Mouse (Mus musculus): ENCODE results near the gene Agap1. TPM values are rescaled to one million over a fixed set of nuclear protein-coding genes. Genes with fewer than 3 reads are reported as not detected.

The Agap1 gene
- polyA plus RNA-seq, 1 experiment from 2014 or later = 7.7 TPM

DNA sequence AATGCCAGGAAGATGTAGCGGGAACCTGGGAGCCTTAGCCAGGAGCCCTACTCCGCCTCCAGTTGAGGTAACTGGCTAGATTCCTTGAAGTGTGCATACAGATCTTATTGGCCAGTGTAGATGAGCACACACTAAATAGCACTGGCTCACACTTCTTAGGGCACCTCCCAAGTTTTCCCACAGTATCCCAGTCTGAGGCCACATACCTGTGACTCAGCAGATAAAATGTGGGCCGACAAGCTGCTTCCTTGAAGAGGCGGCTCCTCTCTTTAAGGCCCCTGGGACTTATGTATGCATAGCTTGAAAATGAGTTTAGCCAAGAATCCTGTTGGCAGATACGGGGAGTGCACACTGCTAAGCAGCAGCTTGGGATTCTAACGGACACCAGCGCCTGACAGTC lies 350.4 kb downstream of the Agap1 start:
- Histone ChIP-seq H3K27me3 (ENCODE audit: insufficient read depth, low read length) (no peaks in the 10 kb centered on the region), H3K9me3 (ENCODE audit: low read length) (no peaks in the 10 kb centered on the region), H3K27ac (ENCODE audit: low read length) (no peak overlapping the region), H3K4me3 (ENCODE audit: low read length) (no peak overlapping the region), H3K9ac (replicated peaks; ENCODE audit: low read length) (no peak overlapping the region), H3K4me1 (ENCODE audit: insufficient read depth, low read length) (no peaks in the 10 kb centered on the region), H3K36me3 (ENCODE audit: insufficient read depth, low read length) (peaks cover 6% of the 10 kb centered on the region; the same call in 1 of the 2 replicates), H3K4me2 (replicated peaks; ENCODE audit: low read depth, low read length) (no peak overlapping the region)
- ATAC-seq (ENCODE audit: low FRiP score, low TSS enrichment) = no peak
- 85% methylated on average over 7 of the region's 7 CpGs for WGBS

GRCm38 (mm10) chr1:89812816-89813215 lies 358.2 kb downstream of the Agap1 start:
- Histone ChIP-seq H3K4me1 (ENCODE audit: insufficient read depth, low read length) (peaks cover 13% of the 10 kb centered on the region), H3K27me3 (ENCODE audit: insufficient read depth, low read length) (no peaks in the 10 kb centered on the region), H3K4me2 (replicated peaks; ENCODE audit: low read depth, low read length) (no peak overlapping the region), H3K27ac (ENCODE audit: low read length) (no peak overlapping the region), H3K9me3 (ENCODE audit: low read length) (no peaks in the 10 kb centered on the region), H3K4me3 (ENCODE audit: low read length) (no peak overlapping the region), H3K9ac (replicated peaks; ENCODE audit: low read length) (no peak overlapping the region), H3K36me3 (ENCODE audit: insufficient read depth, low read length) (no peaks in the 10 kb centered on the region)
- ATAC-seq (ENCODE audit: low FRiP score, low TSS enrichment) = no peak
- 89% methylated on average over 8 of the region's 8 CpGs for WGBS

DNA sequence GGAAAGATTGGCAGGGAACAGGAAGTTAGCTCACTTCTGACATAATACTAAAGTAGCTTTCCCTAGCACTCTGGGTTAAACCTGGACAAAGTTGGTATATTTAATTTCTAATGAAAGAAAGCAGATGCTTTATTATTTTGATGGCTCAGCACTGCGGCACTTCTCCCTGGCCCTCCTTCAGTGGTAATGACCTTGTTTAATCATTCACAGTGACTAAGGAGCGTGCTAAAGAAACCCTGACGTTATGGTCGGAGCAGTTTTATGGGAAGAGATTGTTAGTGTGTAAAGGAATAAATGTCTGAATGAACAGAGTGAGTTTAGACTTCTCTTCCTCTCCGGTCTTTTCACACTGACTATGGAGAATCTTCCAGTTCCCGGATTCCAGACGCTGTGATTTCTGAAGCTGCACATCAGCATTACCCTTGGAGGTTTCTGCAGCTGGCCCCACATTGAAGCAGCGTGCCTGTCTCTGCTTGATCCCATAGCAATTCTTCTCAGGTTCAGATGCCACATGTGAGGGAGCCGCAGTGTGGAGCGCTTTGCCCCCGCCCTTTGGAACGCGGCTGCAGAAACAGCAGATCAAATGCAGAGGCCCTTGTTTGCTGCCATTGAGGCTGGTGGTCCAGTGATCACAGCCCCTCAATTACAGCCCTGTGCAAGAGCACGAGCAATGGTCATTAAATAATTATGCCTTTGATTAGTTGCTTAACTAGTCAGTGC lies 362.0 kb downstream of the Agap1 start:
- Histone ChIP-seq H3K27me3 (ENCODE audit: insufficient read depth, low read length) (no peaks in the 10 kb centered on the region), H3K27ac (ENCODE audit: low read length) (peak overlapping the region; percentile 56; the same call in 1 of the 2 replicates), H3K9me3 (ENCODE audit: low read length) (no peaks in the 10 kb centered on the region), H3K4me1 (ENCODE audit: insufficient read depth, low read length) (peaks cover 13% of the 10 kb centered on the region), H3K9ac (replicated peaks; ENCODE audit: low read length) (no peak overlapping the region), H3K4me2 (replicated peaks; ENCODE audit: low read depth, low read length) (peak overlapping the region; percentile 14; the same call in 1 of the 2 replicates), H3K4me3 (ENCODE audit: low read length) (no peak overlapping the region), H3K36me3 (ENCODE audit: insufficient read depth, low read length) (no peaks in the 10 kb centered on the region)
- peak; percentile 75; the same call in 1 of the 2 replicates for ATAC-seq (ENCODE audit: low FRiP score, low TSS enrichment)
- WGBS = 18% methylated on average over 14 of the region's 14 CpGs

- ATAC-seq (ENCODE audit: low FRiP score, low TSS enrichment) = no peak
- Histone ChIP-seq H3K9ac (replicated peaks; ENCODE audit: low read length) (no peak overlapping the region), H3K4me1 (ENCODE audit: insufficient read depth, low read length) (peaks cover 21% of the 10 kb centered on the region), H3K4me3 (ENCODE audit: low read length) (no peak overlapping the region), H3K27ac (ENCODE audit: low read length) (no peak overlapping the region), H3K4me2 (replicated peaks; ENCODE audit: low read depth, low read length) (no peak overlapping the region), H3K27me3 (ENCODE audit: insufficient read depth, low read length) (no peaks in the 10 kb centered on the region), H3K36me3 (ENCODE audit: insufficient read depth, low read length) (no peaks in the 10 kb centered on the region), H3K9me3 (ENCODE audit: low read length) (no peaks in the 10 kb centered on the region)
- 78% methylated on average over 4 of the region's 4 CpGs for WGBS
These were observed 367.2 kb downstream of the Agap1 start for GRCm38 (mm10) chr1:89821822-89822221.

- no peaks in the 10 kb centered on the region for H3K27me3 ChIP-seq (ENCODE audit: insufficient read depth, low read length)
- ATAC-seq (ENCODE audit: low FRiP score, low TSS enrichment) = peak; percentile 91
- no peaks in the 10 kb centered on the region for H3K36me3 ChIP-seq (ENCODE audit: insufficient read depth, low read length)
- no peak overlapping the region for H3K9ac ChIP-seq (replicated peaks; ENCODE audit: low read length)
- no peaks in the 10 kb centered on the region for H3K9me3 ChIP-seq (ENCODE audit: low read length)
- H3K4me2 ChIP-seq (replicated peaks; ENCODE audit: low read depth, low read length) = no peak overlapping the region
- H3K4me3 ChIP-seq (ENCODE audit: low read length) = no peak overlapping the region
- 43% methylated on average over 3 of the region's 3 CpGs for WGBS
- no peak overlapping the region for H3K27ac ChIP-seq (ENCODE audit: low read length)
- H3K4me1 ChIP-seq (ENCODE audit: insufficient read depth, low read length) = peaks cover 17% of the 10 kb centered on the region
These were observed 367.8 kb downstream of the Agap1 start for GRCm38 (mm10) chr1:89822431-89822830.

DNA sequence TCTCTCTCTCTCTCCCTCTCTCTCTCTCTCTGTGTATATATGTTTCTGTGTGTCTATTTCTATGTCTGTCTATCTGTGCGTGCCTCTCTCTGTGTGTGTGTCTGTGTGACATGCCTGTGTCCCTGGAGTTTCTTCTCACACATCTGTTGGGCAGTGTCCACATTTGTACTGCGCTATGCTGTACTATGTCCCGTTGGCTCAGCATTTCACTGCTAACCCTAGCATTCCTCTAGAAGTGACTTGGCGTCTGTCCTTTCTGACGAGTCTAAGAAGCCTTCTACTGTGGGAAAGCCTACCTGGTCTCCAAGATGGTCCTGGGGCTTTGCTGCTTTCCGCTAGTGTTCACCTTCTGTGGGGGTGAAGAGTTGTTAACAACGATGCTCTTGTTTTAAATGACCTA lies 368.4 kb downstream of the Agap1 start:
- no peak overlapping the region for H3K9ac ChIP-seq (replicated peaks; ENCODE audit: low read length)
- H3K36me3 ChIP-seq (ENCODE audit: insufficient read depth, low read length) = no peaks in the 10 kb centered on the region
- no peak overlapping the region for H3K4me2 ChIP-seq (replicated peaks; ENCODE audit: low read depth, low read length)
- peaks cover 17% of the 10 kb centered on the region for H3K4me1 ChIP-seq (ENCODE audit: insufficient read depth, low read length)
- H3K27me3 ChIP-seq (ENCODE audit: insufficient read depth, low read length) = no peaks in the 10 kb centered on the region
- no peak overlapping the region for H3K4me3 ChIP-seq (ENCODE audit: low read length)
- no peaks in the 10 kb centered on the region for H3K9me3 ChIP-seq (ENCODE audit: low read length)
- 90% methylated on average over 7 of the region's 7 CpGs for WGBS
- no peak for ATAC-seq (ENCODE audit: low FRiP score, low TSS enrichment)
- H3K27ac ChIP-seq (ENCODE audit: low read length) = no peak overlapping the region

DNA sequence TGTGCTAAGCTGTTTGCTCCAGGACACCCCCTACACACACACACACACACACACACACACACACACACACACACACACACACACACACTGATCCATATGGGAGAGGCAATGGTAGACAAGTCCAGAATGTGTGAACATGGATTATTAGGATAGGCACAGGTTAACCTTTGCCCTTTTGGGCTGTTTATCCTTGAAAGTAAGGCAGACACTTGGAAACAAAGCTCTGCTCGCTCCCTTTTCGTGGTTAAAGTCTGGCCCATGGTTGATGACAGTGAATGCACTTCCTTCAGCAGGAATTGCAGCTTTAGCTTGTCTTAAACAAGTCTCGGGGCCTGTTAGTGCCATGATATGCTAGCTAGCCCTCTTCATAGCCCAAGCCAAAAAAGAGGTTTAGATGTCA lies 372.4 kb downstream of the Agap1 start:
- WGBS = 57% methylated on average over 3 of the region's 3 CpGs
- Histone ChIP-seq H3K36me3 (ENCODE audit: insufficient read depth, low read length) (no peaks in the 10 kb centered on the region), H3K9me3 (ENCODE audit: low read length) (no peaks in the 10 kb centered on the region), H3K27ac (ENCODE audit: low read length) (no peak overlapping the region), H3K27me3 (ENCODE audit: insufficient read depth, low read length) (no peaks in the 10 kb centered on the region), H3K4me3 (ENCODE audit: low read length) (no peak overlapping the region), H3K4me2 (replicated peaks; ENCODE audit: low read depth, low read length) (no peak overlapping the region), H3K4me1 (ENCODE audit: insufficient read depth, low read length) (peaks cover 17% of the 10 kb centered on the region), H3K9ac (replicated peaks; ENCODE audit: low read length) (no peak overlapping the region)
- no peak for ATAC-seq (ENCODE audit: low FRiP score, low TSS enrichment)

DNA sequence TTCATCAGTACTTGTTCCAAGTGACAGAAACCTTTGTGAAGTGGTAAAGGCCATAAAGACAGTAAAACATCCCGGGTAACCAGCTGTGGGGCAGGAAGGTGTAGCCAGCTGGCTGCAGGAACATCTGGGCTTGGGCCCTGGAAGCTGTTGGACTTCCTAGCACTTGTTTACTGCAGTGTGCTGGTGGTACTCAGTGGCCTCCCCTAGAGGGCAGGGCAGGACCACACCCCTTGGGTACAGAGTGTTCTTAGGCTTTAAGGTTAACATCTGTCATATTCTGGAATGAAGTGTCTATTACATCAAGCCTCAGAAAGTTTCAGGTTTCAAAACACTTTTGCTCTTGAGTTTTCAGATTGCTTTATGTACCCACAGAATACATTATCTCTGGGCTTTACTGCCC lies 376.5 kb downstream of the Agap1 start:
- Histone ChIP-seq H3K4me1 (ENCODE audit: insufficient read depth, low read length) (no peaks in the 10 kb centered on the region), H3K9me3 (ENCODE audit: low read length) (no peaks in the 10 kb centered on the region), H3K36me3 (ENCODE audit: insufficient read depth, low read length) (no peaks in the 10 kb centered on the region), H3K27me3 (ENCODE audit: insufficient read depth, low read length) (no peaks in the 10 kb centered on the region), H3K4me3 (ENCODE audit: low read length) (no peak overlapping the region), H3K4me2 (replicated peaks; ENCODE audit: low read depth, low read length) (no peak overlapping the region), H3K9ac (replicated peaks; ENCODE audit: low read length) (no peak overlapping the region), H3K27ac (ENCODE audit: low read length) (no peak overlapping the region)
- ATAC-seq (ENCODE audit: low FRiP score, low TSS enrichment) = no peak
- WGBS = 53% methylated on average over 1 of the region's 1 CpGs

DNA sequence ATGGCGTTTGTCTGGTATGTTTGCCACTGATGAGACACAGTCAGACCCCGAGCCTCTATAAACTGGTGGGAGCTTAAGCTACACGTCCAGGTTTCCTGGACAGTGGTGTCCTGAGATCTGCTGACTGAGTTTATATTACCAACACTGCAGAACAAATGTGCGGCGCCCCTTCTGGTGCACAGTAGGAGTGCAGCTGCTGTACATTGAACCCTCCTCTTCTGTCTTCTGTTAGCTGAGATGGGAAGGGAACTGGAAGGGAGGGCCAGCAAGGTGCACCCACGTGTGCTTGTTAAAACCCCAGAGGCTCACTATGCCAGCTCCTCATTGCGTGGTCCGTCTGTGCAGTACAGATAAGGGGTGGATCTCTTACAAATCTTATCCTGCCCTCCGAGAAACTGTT lies 389.5 kb downstream of the Agap1 start:
- H3K4me1 ChIP-seq (ENCODE audit: insufficient read depth, low read length) = peaks cover 10% of the 10 kb centered on the region
- H3K9me3 ChIP-seq (ENCODE audit: low read length) = no peaks in the 10 kb centered on the region
- no peak overlapping the region for H3K4me3 ChIP-seq (ENCODE audit: low read length)
- H3K4me2 ChIP-seq (replicated peaks; ENCODE audit: low read depth, low read length) = no peak overlapping the region
- WGBS = 77% methylated on average over 9 of the region's 9 CpGs
- H3K36me3 ChIP-seq (ENCODE audit: insufficient read depth, low read length) = peaks cover 12% of the 10 kb centered on the region; the same call in 1 of the 2 replicates
- H3K27me3 ChIP-seq (ENCODE audit: insufficient read depth, low read length) = peaks cover 4% of the 10 kb centered on the region; the same call in 1 of the 2 replicates
- H3K27ac ChIP-seq (ENCODE audit: low read length) = no peak overlapping the region
- H3K9ac ChIP-seq (replicated peaks; ENCODE audit: low read length) = no peak overlapping the region
- ATAC-seq (ENCODE audit: low FRiP score, low TSS enrichment) = no peak

DNA sequence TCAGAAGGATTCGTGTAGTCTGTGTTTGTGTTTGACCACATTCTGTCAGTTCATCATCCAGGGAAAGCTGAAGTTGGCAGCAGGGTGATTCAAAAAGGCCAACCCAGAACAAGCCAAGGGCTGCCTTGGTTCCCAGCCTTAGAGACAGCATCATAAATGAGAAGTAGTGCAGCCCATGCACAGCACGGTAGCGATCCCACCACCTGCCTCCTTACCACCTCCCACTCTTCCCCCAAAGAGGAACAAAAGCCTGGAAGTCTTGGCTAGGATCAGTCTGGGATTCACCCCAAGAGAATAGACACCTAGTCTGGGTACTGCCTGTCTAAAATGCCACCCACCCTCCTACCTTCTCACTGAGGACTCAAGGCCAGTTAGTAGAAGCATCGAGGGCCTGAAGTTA lies 390.9 kb downstream of the Agap1 start:
- no peak overlapping the region for H3K4me2 ChIP-seq (replicated peaks; ENCODE audit: low read depth, low read length)
- H3K27ac ChIP-seq (ENCODE audit: low read length) = no peak overlapping the region
- H3K9me3 ChIP-seq (ENCODE audit: low read length) = no peaks in the 10 kb centered on the region
- peaks cover 8% of the 10 kb centered on the region; the same call in 1 of the 2 replicates for H3K27me3 ChIP-seq (ENCODE audit: insufficient read depth, low read length)
- no peak overlapping the region for H3K4me3 ChIP-seq (ENCODE audit: low read length)
- no peak overlapping the region for H3K9ac ChIP-seq (replicated peaks; ENCODE audit: low read length)
- H3K4me1 ChIP-seq (ENCODE audit: insufficient read depth, low read length) = peaks cover 16% of the 10 kb centered on the region
- WGBS = 91% methylated on average over 4 of the region's 4 CpGs
- no peak for ATAC-seq (ENCODE audit: low FRiP score, low TSS enrichment)
- peaks cover 11% of the 10 kb centered on the region; the same call in 1 of the 2 replicates for H3K36me3 ChIP-seq (ENCODE audit: insufficient read depth, low read length)
